25 mouse cellular contexts compared by ENCODE assay signal in the genomic region with DNA sequence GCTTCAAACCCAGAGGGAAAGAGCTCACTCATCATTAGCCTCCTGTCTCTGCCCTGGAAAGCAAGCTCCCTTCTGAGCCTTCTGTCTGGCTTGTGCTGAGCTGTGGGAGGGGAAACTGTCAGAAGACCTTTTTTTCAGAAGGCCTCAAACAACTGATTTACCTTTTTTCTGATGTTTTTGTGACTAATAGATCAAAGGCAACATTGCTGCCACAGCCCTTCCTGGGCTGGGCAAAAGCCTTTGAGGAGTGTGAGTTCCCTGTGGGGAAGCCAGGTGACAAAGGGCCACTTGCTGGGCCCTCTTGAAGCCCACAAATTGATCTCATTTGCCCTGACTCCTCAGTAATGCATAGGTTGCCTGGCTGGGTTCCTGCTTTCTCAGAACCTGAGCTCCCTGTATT. TPM values are rescaled to one million over a fixed set of nuclear protein-coding genes. Genes with fewer than 3 reads are reported as not detected.
"Had no signal": no experiment of that assay in that cellular context is flagged by ENCODE, and none has a peak within 500 bp of the region (broad histone marks: within the 10 kb centered on the region; RNA-seq: fewer than 3 reads in every experiment).

No protein-coding gene starts in this region.

RNA-seq across cellular contexts. Expression of gene Smok2a, which starts 12.5 kb away (rescaled TPM):
- polyA plus RNA-seq: heart, embryonic 11.5 days; heart, embryonic 12.5 days; heart, embryonic 13.5 days; heart, embryonic 14.5 days; heart, embryonic 15.5 days; heart, embryonic 16.5 days; heart, postnatal 0 days; hindbrain, embryonic 10.5 days; hindbrain, embryonic 11.5 days; hindbrain, embryonic 12.5 days; hindbrain, embryonic 13.5 days; hindbrain, embryonic 14.5 days; hindbrain, embryonic 15.5 days; hindbrain, embryonic 16.5 days; hindbrain, postnatal 0 days; intestine, embryonic 14.5 days; intestine, embryonic 15.5 days; intestine, embryonic 16.5 days; intestine, postnatal 0 days; kidney, adult 2 months; kidney, embryonic 14.5 days; kidney, embryonic 15.5 days; kidney, embryonic 16.5 days; kidney, postnatal 0 days; large intestine, adult 2 months had no signal

RNA-seq across cellular contexts. Expression of gene Smok2b, which starts 21.6 kb away (rescaled TPM):
- polyA plus RNA-seq: heart, embryonic 11.5 days; heart, embryonic 12.5 days; heart, embryonic 13.5 days; heart, embryonic 14.5 days; heart, embryonic 15.5 days; heart, embryonic 16.5 days; heart, postnatal 0 days; hindbrain, embryonic 10.5 days; hindbrain, embryonic 11.5 days; hindbrain, embryonic 12.5 days; hindbrain, embryonic 13.5 days; hindbrain, embryonic 14.5 days; hindbrain, embryonic 15.5 days; hindbrain, embryonic 16.5 days; hindbrain, postnatal 0 days; intestine, embryonic 14.5 days; intestine, embryonic 15.5 days; intestine, embryonic 16.5 days; intestine, postnatal 0 days; kidney, adult 2 months; kidney, embryonic 14.5 days; kidney, embryonic 15.5 days; kidney, embryonic 16.5 days; kidney, postnatal 0 days; large intestine, adult 2 months had no signal
